Mouse (Mus musculus) ES-CJ7 (cell line): ENCODE measurements at regions not wholly inside any gene's neighbourhood (a gene's known extent, or its start where the extent isn't known, plus 50 kb on each side); places are given as distances from the start of the nearest gene placed in this dataset.

Source experiments
- DNase-seq: peaks from one replicate; pipeline ENCODE4 v3.0.0; 2011; ENCODE audit warnings: low read depth, low spot score

GRCm38 (mm10) chr19:21214253-21214652 lies 57.8 kb upstream of the Zfand5 start:
- DNase-seq: no peak

GRCm38 (mm10) chr19:21193461-21193860 lies 78.6 kb upstream of the Zfand5 start:
- DNase-seq: no peak

GRCm38 (mm10) chr19:21192576-21192975 lies 79.5 kb upstream of the Zfand5 start:
- DNase-seq: no peak

GRCm38 (mm10) chr19:21189216-21189615 lies 82.9 kb upstream of the Zfand5 start:
- DNase-seq: no peak

GRCm38 (mm10) chr19:21186656-21187055 lies 85.4 kb upstream of the Zfand5 start:
- DNase-seq: no peak

- DNase-seq: no peak
These were observed 86.1 kb upstream of the Zfand5 start for GRCm38 (mm10) chr19:21186016-21186415.

GRCm38 (mm10) chr19:21183028-21183427 lies 89.0 kb upstream of the Zfand5 start:
- no peak for DNase-seq

- DNase-seq: no peak
These were observed 92.2 kb upstream of the Zfand5 start for GRCm38 (mm10) chr19:21179886-21180285.

GRCm38 (mm10) chr19:21175426-21175831 lies 96.6 kb upstream of the Zfand5 start:
- no peak for DNase-seq

GRCm38 (mm10) chr19:21174636-21175035 lies 97.4 kb upstream of the Zfand5 start:
- DNase-seq: no peak

GRCm38 (mm10) chr19:21173896-21174483 lies 98.1 kb upstream of the Zfand5 start:
- DNase-seq: no peak

- DNase-seq: no peak
These were observed 100.9 kb upstream of the Zfand5 start for GRCm38 (mm10) chr19:21171191-21171590.

- DNase-seq: no peak
These were observed 101.3 kb upstream of the Zfand5 start for GRCm38 (mm10) chr19:21170785-21171184.

- DNase-seq: no peak
These were observed 105.1 kb upstream of the Zfand5 start for GRCm38 (mm10) chr19:21166939-21167338.

- DNase-seq: no peak
These were observed 105.6 kb upstream of the Zfand5 start for GRCm38 (mm10) chr19:21166465-21166860.

GRCm38 (mm10) chr19:21165763-21166464 lies 106.2 kb upstream of the Zfand5 start:
- no peak for DNase-seq

- DNase-seq: no peak
These were observed 108.1 kb upstream of the Zfand5 start for GRCm38 (mm10) chr19:21163978-21164377.

- DNase-seq: no peak
These were observed 111.1 kb upstream of the Zfand5 start for GRCm38 (mm10) chr19:21160946-21161345.

GRCm38 (mm10) chr19:21159189-21160137 lies 112.6 kb upstream of the Zfand5 start:
- DNase-seq: no peak

- DNase-seq: no peak
These were observed 117.9 kb upstream of the Zfand5 start for GRCm38 (mm10) chr19:21154162-21154561.

- DNase-seq: no peak
These were observed 120.1 kb upstream of the Zfand5 start for GRCm38 (mm10) chr19:21152027-21152426.

- DNase-seq: no peak
These were observed 121.2 kb upstream of the Zfand5 start for GRCm38 (mm10) chr19:21150849-21151248.
